Mouse (Mus musculus) monocyte, adult 2 months (primary cell): ENCODE results near the gene Abtb2.
A peak's percentile ranks its signal among the peaks of the same experiment; 100 is the strongest.

Source experiments
- DNase-seq, 2 experiments: peaks; one replicate each; pipeline ENCODE4 v3.0.0; 2022; ENCODE audit warnings: low spot score in 2 of 2, low read depth in 1 of 2

The Abtb2 gene

GRCm38 (mm10) chr2:103684926-103685577, 118.9 kb downstream of the Abtb2 start:
- DNase-seq = no peak

- DNase-seq = no peak
These were observed 119.5 kb downstream of the Abtb2 start for GRCm38 (mm10) chr2:103685581-103685980.

- no peak for DNase-seq
These were observed 121.0 kb downstream of the Abtb2 start for GRCm38 (mm10) chr2:103687143-103687542.

GRCm38 (mm10) chr2:103687888-103688287, 121.8 kb downstream of the Abtb2 start:
- no peak for DNase-seq

- DNase-seq = no peak
These were observed 124.3 kb downstream of the Abtb2 start for GRCm38 (mm10) chr2:103690425-103690824.

GRCm38 (mm10) chr2:103690828-103691227, 124.7 kb downstream of the Abtb2 start:
- DNase-seq = no peak

GRCm38 (mm10) chr2:103691278-103691677, 125.2 kb downstream of the Abtb2 start:
- DNase-seq = no peak

- no peak for DNase-seq
These were observed 126.7 kb downstream of the Abtb2 start for GRCm38 (mm10) chr2:103692810-103693209.

GRCm38 (mm10) chr2:103694777-103695563, 128.9 kb downstream of the Abtb2 start:
- no peak for DNase-seq

GRCm38 (mm10) chr2:103696177-103696576, 130.1 kb downstream of the Abtb2 start:
- DNase-seq = no peak

GRCm38 (mm10) chr2:103700514-103700913, 134.4 kb downstream of the Abtb2 start:
- no peak for DNase-seq

- DNase-seq = no peak
These were observed 137.2 kb downstream of the Abtb2 start for GRCm38 (mm10) chr2:103703336-103703735.

- DNase-seq = no peak
These were observed 137.8 kb downstream of the Abtb2 start for GRCm38 (mm10) chr2:103703865-103704264.

GRCm38 (mm10) chr2:103705826-103706225, 139.7 kb downstream of the Abtb2 start:
- no peak for DNase-seq

GRCm38 (mm10) chr2:103706226-103706625, 140.1 kb downstream of the Abtb2 start:
- no peak for DNase-seq

GRCm38 (mm10) chr2:103707056-103707776, 141.1 kb downstream of the Abtb2 start:
- DNase-seq = no peak

GRCm38 (mm10) chr2:103710849-103711248, 144.7 kb downstream of the Abtb2 start:
- DNase-seq = no peak

GRCm38 (mm10) chr2:103713831-103714230, 147.7 kb downstream of the Abtb2 start:
- no peak for DNase-seq

- no peak for DNase-seq
These were observed 148.3 kb downstream of the Abtb2 start for GRCm38 (mm10) chr2:103714412-103714811.

GRCm38 (mm10) chr2:103718594-103719291, 152.6 kb downstream of the Abtb2 start:
- DNase-seq = peak in 1 of 2 experiments; percentile 28

- DNase-seq = no peak
These were observed 153.2 kb downstream of the Abtb2 start for GRCm38 (mm10) chr2:103719292-103719646.
